Mouse (Mus musculus) CH12.LX (cell line): ENCODE results near the gene Jmjd1c. TPM values are rescaled to one million over a fixed set of nuclear protein-coding genes. Genes with fewer than 3 reads are reported as not detected.

ENCODE experiments used
- DNase-seq: peaks from one replicate; pipeline ENCODE4 v3.0.0-alpha.2; 2013; ENCODE audit errors: extremely low read depth
- H3K27ac ChIP-seq: 2 replicates; pipeline ENCODE4 v1.5.1; 2012; ENCODE audit warnings: low read depth, mild to moderate bottlenecking, control low read depth, moderate library complexity; ENCODE audit not compliant: insufficient read depth
- H3K27me3 ChIP-seq: replicated peaks from 2 replicates; pipeline ENCODE3; 2012; ENCODE audit warnings: inconsistent platforms
- H3K36me3 ChIP-seq, 2 experiments: replicated peaks in 1 of 2; 2 replicates each; pipeline versions ENCODE3 to v1.6.1; 2012; ENCODE audit warnings: inconsistent platforms in 1 of 2, low read length in 1 of 2, mild to moderate bottlenecking in 1 of 2, mixed read lengths in 1 of 2, moderate library complexity in 1 of 2; ENCODE audit not compliant: control insufficient read depth in 1 of 2, insufficient read depth in 1 of 2
- H3K4me1 ChIP-seq, 2 experiments: 2 replicates each; pipeline ENCODE4 v1.6.1; 2012; ENCODE audit warnings: inconsistent platforms in 1 of 2, moderate library complexity in 1 of 2; ENCODE audit not compliant: insufficient read depth in 2 of 2, control insufficient read depth in 1 of 2
- H3K4me2 ChIP-seq: 2 replicates; pipeline ENCODE4 v1.6.1; 2012; ENCODE audit warnings: low read depth, mild to moderate bottlenecking, control low read depth; ENCODE audit not compliant: poor library complexity, insufficient read depth, severe bottlenecking
- H3K4me3 ChIP-seq, 3 experiments: fragments of 150-350 bp in 1 of 3; sonication (generic) in 1 of 3; replicated peaks in 1 of 3; 2 replicates each; pipeline versions ENCODE3 to v1.5.1; 2011 to 2012; ENCODE audit warnings: low read depth in 2 of 3, low read length in 2 of 3, mild to moderate bottlenecking in 2 of 3, moderate library complexity in 2 of 3, control low read depth in 1 of 3, improper control_type of control experiment in 1 of 3, inconsistent platforms in 1 of 3, mixed read lengths in 1 of 3; ENCODE audit not compliant: poor library complexity in 1 of 3
- H3K79me2 ChIP-seq: replicated peaks from 2 replicates; pipeline ENCODE4 v1.6.1; 2012; ENCODE audit warnings: mild to moderate bottlenecking, moderate library complexity; ENCODE audit not compliant: control insufficient read depth, poor library complexity, insufficient read depth, severe bottlenecking; ENCODE audit errors: extremely low read depth
- H3K9ac ChIP-seq: 2 replicates; pipeline ENCODE4 v1.6.1; 2012; ENCODE audit warnings: low read depth, mild to moderate bottlenecking, control low read depth, moderate library complexity; ENCODE audit not compliant: insufficient read depth
- H3K9me3 ChIP-seq: replicated peaks from 2 replicates; pipeline ENCODE3; 2012; ENCODE audit warnings: low read length, inconsistent platforms, mixed read lengths
- BHLHE40 ChIP-seq: IDR thresholded peaks from 2 replicates; pipeline ENCODE4 v1.6.1; 2011; ENCODE audit warnings: mild to moderate bottlenecking, low read depth, low read length, improper control_type of control experiment
- CHD2 ChIP-seq: IDR thresholded peaks from 2 replicates; pipeline ENCODE4 v1.6.1; 2011; ENCODE audit warnings: low read length, improper control_type of control experiment
- E2F4 ChIP-seq: IDR thresholded peaks from 2 replicates; pipeline ENCODE4 v1.6.1; 2011; ENCODE audit warnings: low read depth, low read length, improper control_type of control experiment; ENCODE audit not compliant: insufficient replicate concordance
- ELF1 ChIP-seq: IDR thresholded peaks from 2 replicates; pipeline ENCODE4 v1.6.1; 2014; ENCODE audit warnings: low read depth, mild to moderate bottlenecking, inconsistent platforms, low read length, improper control_type of control experiment
- ETS1 ChIP-seq: conservative IDR thresholded peaks from 2 replicates; pipeline ENCODE4 v1.6.1; 2012; ENCODE audit warnings: low read depth, mild to moderate bottlenecking, inconsistent platforms, low read length, improper control_type of control experiment, moderate library complexity
- HCFC1 ChIP-seq: IDR thresholded peaks from 2 replicates; pipeline ENCODE4 v1.6.1; 2012; ENCODE audit warnings: low read depth, mild to moderate bottlenecking, inconsistent platforms, low read length, improper control_type of control experiment
- IRF4 ChIP-seq: IDR thresholded peaks from 2 replicates; pipeline ENCODE4 v1.6.1; 2014; ENCODE audit warnings: low read depth, mild to moderate bottlenecking, inconsistent platforms, low read length, improper control_type of control experiment
- KAT2A ChIP-seq: IDR thresholded peaks from 2 replicates; pipeline ENCODE4 v1.6.1; 2012; ENCODE audit warnings: low read length, improper control_type of control experiment, inconsistent platforms; ENCODE audit not compliant: insufficient replicate concordance
- MAZ ChIP-seq: IDR thresholded peaks from 2 replicates; pipeline ENCODE4 v1.6.1; 2012; ENCODE audit warnings: low read depth, mild to moderate bottlenecking, inconsistent platforms, low read length, improper control_type of control experiment, moderate library complexity
- MEF2A ChIP-seq: IDR thresholded peaks from 2 replicates; pipeline ENCODE4 v1.6.1; 2014; ENCODE audit warnings: low read depth, mild to moderate bottlenecking, inconsistent platforms, low read length, improper control_type of control experiment, borderline replicate concordance
- MYC ChIP-seq: IDR thresholded peaks from 2 replicates; pipeline ENCODE4 v1.6.1; 2011; ENCODE audit warnings: low read depth, mild to moderate bottlenecking, improper control_type of control experiment, low read length
- NELFE ChIP-seq: IDR thresholded peaks from 2 replicates; pipeline ENCODE4 v1.6.1; 2011; ENCODE audit warnings: low read depth, low read length, improper control_type of control experiment
- RCOR1 ChIP-seq: conservative IDR thresholded peaks from 2 replicates; pipeline ENCODE4 v1.6.1; 2012; ENCODE audit warnings: low read depth, mild to moderate bottlenecking, inconsistent platforms, low read length, improper control_type of control experiment
- TBP ChIP-seq: conservative IDR thresholded peaks from 2 replicates; pipeline ENCODE4 v1.6.1; 2011; ENCODE audit warnings: low read depth, low read length, improper control_type of control experiment
- TCF12 ChIP-seq: IDR thresholded peaks from 2 replicates; pipeline ENCODE4 v1.6.1; 2014; ENCODE audit warnings: low read depth, mild to moderate bottlenecking, inconsistent platforms, low read length, improper control_type of control experiment
- UBTF ChIP-seq: IDR thresholded peaks from 2 replicates; pipeline ENCODE4 v1.6.1; 2012; ENCODE audit warnings: low read depth, mild to moderate bottlenecking, inconsistent platforms, low read length, improper control_type of control experiment, moderate library complexity
- USF1 ChIP-seq: IDR thresholded peaks from 2 replicates; pipeline ENCODE4 v1.6.1; 2014; ENCODE audit warnings: low read depth, mild to moderate bottlenecking, inconsistent platforms, low read length, improper control_type of control experiment
- USF2 ChIP-seq: conservative IDR thresholded peaks from 2 replicates; pipeline ENCODE4 v1.6.1; 2011; ENCODE audit warnings: low read depth, low read length, improper control_type of control experiment
- ZMIZ1 ChIP-seq: IDR thresholded peaks from 2 replicates; pipeline ENCODE4 v1.6.1; 2012; ENCODE audit warnings: low read depth, mild to moderate bottlenecking, inconsistent platforms, low read length, improper control_type of control experiment
- ZNF384 ChIP-seq: IDR thresholded peaks from 2 replicates; pipeline ENCODE4 v1.6.1; 2012; ENCODE audit warnings: low read depth, low read length, improper control_type of control experiment, inconsistent platforms
- dilution Hi-C: fragments of 300-500 bp; cut with MboI; formaldehyde crosslinking; loops from 2 replicates; pipeline ENCODE4 v1.14.3; 2020; ENCODE audit warnings: low sequenced_read_pairs; ENCODE audit not compliant: extremely low pct_unique_long_range_greater_than_20kb, extremely low pct_ligation_motif_present
- in situ Hi-C: fragments of 300-500 bp; cut with MboI; formaldehyde crosslinking; loops from 3 replicates; pipeline ENCODE4 v1.14.3; 2019; ENCODE audit warnings: low sequenced_read_pairs, low pct_ligation_motif_present, low pct_unique_long_range_greater_than_20kb, mixed read lengths
- polyA plus RNA-seq: library from polyadenylated mRNA; unstranded; fragments of >175 nt; gene quantifications from 2 replicates; pipeline ENCODE4 v1.2.1, GENCODE M21; 2012; ENCODE audit warnings: low read depth; ENCODE audit not compliant: insufficient read length
- total RNA-seq, 2 experiments: library from RNA; depleted of rRNA; stranded (reverse); fragments of 300-350 nt in 1 of 2; fragments of >200 nt in 1 of 2; gene quantifications; 2 replicates each; pipeline ENCODE4 v1.2.3; 2012 to 2014

Gene Jmjd1c
- total and polyA plus RNA-seq, 3 experiments = 41.2 to 50.1 (median 41.6) TPM

GRCm38 (mm10) chr10:67061823-67062222 is 34.1 kb upstream of the Jmjd1c start:
- peaks cover 11 to 60% of the 10 kb centered on the region in 2 experiments for H3K4me1 ChIP-seq
- no peak overlapping the region for H3K9ac ChIP-seq
- no peak for DNase-seq
- H3K9me3 ChIP-seq = no peaks in the 10 kb centered on the region
- no peaks in the 10 kb centered on the region for H3K27me3 ChIP-seq
- no peak overlapping the region for H3K27ac ChIP-seq
- H3K79me2 ChIP-seq = peaks cover 47% of the 10 kb centered on the region
- dilution Hi-C loops = no loop called here
- no peak overlapping the region for H3K4me2 ChIP-seq
- in situ Hi-C loops = no loop called here
- peaks cover 19 to 26% of the 10 kb centered on the region in 2 experiments for H3K36me3 ChIP-seq
- TF ChIP-seq USF2 = no peak
- TF ChIP-seq E2F4 = no peak
- H3K4me3 ChIP-seq = no peak overlapping the region

GRCm38 (mm10) chr10:67065277-67065887 is 30.5 kb upstream of the Jmjd1c start:
- H3K27ac ChIP-seq = peak overlapping the region; percentile 98
- H3K4me1 ChIP-seq = peaks cover 15 to 85% of the 10 kb centered on the region in 2 experiments
- dilution Hi-C loops (no loop called here), in situ Hi-C loops (no loop called here)
- no peaks in the 10 kb centered on the region for H3K27me3 ChIP-seq
- peak overlapping the region; percentile 49 for H3K9ac ChIP-seq
- H3K36me3 ChIP-seq = peaks cover 9 to 11% of the 10 kb centered on the region in 2 experiments
- peak; percentile 14; the same call in 1 of the 2 replicates for TF ChIP-seq USF2
- peak; percentile 29; the same call in 1 of the 2 replicates for TF ChIP-seq ZNF384
- peak; percentile 77 for TF ChIP-seq TCF12
- no peak for TF ChIP-seq HCFC1
- peak; percentile 36; the same call in 1 of the 2 replicates for TF ChIP-seq ELF1
- no peak for TF ChIP-seq RCOR1
- TF ChIP-seq MAZ = peak; percentile 74; the same call in 1 of the 2 replicates
- peak; percentile 39 for TF ChIP-seq USF1
- peak; percentile 72 for TF ChIP-seq BHLHE40
- 0 out of 2 replicates have a peak, but pooled peaks have one; percentile 25 for TF ChIP-seq MYC
- TF ChIP-seq NELFE = no peak
- TF ChIP-seq KAT2A = 0 out of 2 replicates have a peak, but pooled peaks have one; percentile 18
- TF ChIP-seq MEF2A = peak; percentile 97
- TF ChIP-seq CHD2 = peak; percentile 60
- TF ChIP-seq ETS1 = peak; percentile 84
- TF ChIP-seq UBTF = no peak
- peak; percentile 75; the same call in 1 of the 2 replicates for TF ChIP-seq IRF4
- 0 out of 2 replicates have a peak, but pooled peaks have one; percentile 26 for TF ChIP-seq TBP
- peak; percentile 40; the same call in 1 of the 2 replicates for TF ChIP-seq ZMIZ1
- H3K4me2 ChIP-seq = peak overlapping the region; percentile 83
- DNase-seq = peak; percentile 85
- no peaks in the 10 kb centered on the region for H3K9me3 ChIP-seq
- H3K4me3 ChIP-seq = no peak overlapping the region
- peaks cover 69% of the 10 kb centered on the region for H3K79me2 ChIP-seq
